Mouse (Mus musculus) heart, adult 2 months (tissue): Measurements from ENCODE around the gene Eva1a. TPM values are rescaled to one million over a fixed set of nuclear protein-coding genes. Genes with fewer than 3 reads are reported as not detected.

Experiments
- DNase-seq, 2 experiments: peaks; one replicate each; pipeline ENCODE4 v3.0.0; 2021
- H3K27ac ChIP-seq: fragments of 200-600 bp; 2 replicates; pipeline ENCODE4 v1.8.1; 2022
- H3K27me3 ChIP-seq: fragments of 200-500 bp; 2 replicates; pipeline ENCODE4 v1.6.1; 2012; ENCODE audit warnings: mild to moderate bottlenecking, low read length, inconsistent platforms, mixed read lengths; ENCODE audit not compliant: control insufficient read depth, insufficient read depth
- H3K36me3 ChIP-seq: fragments of 200-500 bp; 2 replicates; pipeline ENCODE4 v1.6.1; 2012; ENCODE audit warnings: low read length, inconsistent platforms; ENCODE audit not compliant: control insufficient read depth, insufficient read depth
- H3K4me1 ChIP-seq: fragments of 200-500 bp; 2 replicates; pipeline ENCODE4 v1.6.1; 2011; ENCODE audit warnings: low read length; ENCODE audit not compliant: control insufficient read depth, insufficient read depth
- H3K4me3 ChIP-seq: fragments of 200-600 bp; 2 replicates; pipeline ENCODE4 v1.8.1; 2022
- H3K79me2 ChIP-seq: fragments of 200-500 bp; replicated peaks from 2 replicates; pipeline ENCODE4 v1.6.1; 2012; ENCODE audit warnings: mild to moderate bottlenecking, inconsistent platforms, low read length, moderate library complexity, mixed read lengths; ENCODE audit not compliant: control insufficient read depth, insufficient read depth
- H3K9ac ChIP-seq: fragments of 200-500 bp; 2 replicates; pipeline ENCODE4 v1.6.1; 2012; ENCODE audit warnings: low read depth, mild to moderate bottlenecking, control low read depth, inconsistent platforms, low read length, mixed read lengths
- CTCF ChIP-seq: fragments of 200-600 bp; IDR thresholded peaks from 2 replicates; pipeline ENCODE4 v1.8.1; 2022; ENCODE audit warnings: antibody characterized with exemption, mild to moderate bottlenecking, moderate library complexity
- EP300 ChIP-seq: fragments of 200-500 bp; IDR thresholded peaks from 2 replicates; pipeline ENCODE4 v1.6.1; 2011; ENCODE audit warnings: low read depth, low read length, control low read depth; ENCODE audit not compliant: insufficient read depth
- POLR2A ChIP-seq: fragments of 200-500 bp; IDR thresholded peaks from 2 replicates; pipeline ENCODE4 v1.6.1; 2011; ENCODE audit warnings: mild to moderate bottlenecking, low read depth, low read length, control low read depth; ENCODE audit not compliant: insufficient read depth
- WGBS: fragments of 180-500 bp; shearing (Covaris S2); methylation state at CpG from one replicate; pipeline ENCODE4 v1.1.7; 2018; 5-methylcytosine and 5-hydroxymethylcytosine counted together
- intact Hi-C: fragments of 180-260 bp; cut with DNase I; formaldehyde crosslinking; loops from one replicate; pipeline ENCODE4 v1.15.1; 2025
- polyA plus RNA-seq: library from polyadenylated mRNA; depleted of rRNA; stranded (reverse); fragments of >200 nt; gene quantifications from 2 replicates; pipeline ENCODE4 v1.2.3, GENCODE M21; 2012
- total RNA-seq, 2 experiments: library from RNA; stranded (reverse); gene quantifications; 2 replicates each; pipeline ENCODE4 v1.2.3; 2021

Eva1a gene
- total and polyA plus RNA-seq, 3 experiments, result 1.8 to 2.4 (median 2.0) TPM

- Histone ChIP-seq H3K27me3 (no peaks in the 10 kb centered on the region), H3K9ac (no peak overlapping the region), H3K36me3 (no peaks in the 10 kb centered on the region), H3K27ac (no peak overlapping the region), H3K79me2 (no peaks in the 10 kb centered on the region), H3K4me1 (peaks cover 1% of the 10 kb centered on the region; the same call in 1 of the 2 replicates), H3K4me3 (no peak overlapping the region)
- 97% methylated on average over 2 of the region's 2 CpGs for WGBS
- intact Hi-C loops, result no loop called here
- no peak for TF ChIP-seq POLR2A
- TF ChIP-seq EP300, result no peak
- TF ChIP-seq CTCF, result no peak
- no peak for DNase-seq
Measured at GRCm38 (mm10) chr6:82073011-82073410, 32.2 kb downstream of the Eva1a start.

- H3K27ac ChIP-seq, result no peak overlapping the region
- intact Hi-C loops, result no loop called here
- TF ChIP-seq CTCF (no peak), POLR2A (no peak), EP300 (no peak)
Measured at GRCm38 (mm10) chr6:82073567-82073966, 32.7 kb downstream of the Eva1a start.

GRCm38 (mm10) chr6:82076364-82076763 is 35.5 kb downstream of the Eva1a start:
- Histone ChIP-seq H3K4me3 (no peak overlapping the region), H3K27ac (no peak overlapping the region), H3K79me2 (no peaks in the 10 kb centered on the region), H3K9ac (no peak overlapping the region), H3K4me1 (no peaks in the 10 kb centered on the region; the same call in none of the 2 replicates), H3K27me3 (no peaks in the 10 kb centered on the region), H3K36me3 (peaks cover 2% of the 10 kb centered on the region)
- WGBS, result 76% methylated on average over 4 of the region's 4 CpGs
- TF ChIP-seq EP300 (no peak), CTCF (no peak), POLR2A (no peak)
- DNase-seq, result no peak
- intact Hi-C loops, result no loop called here

More at GRCm38 (mm10) chr6:82073567-82073966, 32.7 kb downstream of the Eva1a start:
- no peak for DNase-seq
- no peak overlapping the region for H3K9ac ChIP-seq
- no peaks in the 10 kb centered on the region for H3K27me3 ChIP-seq
- H3K4me1 ChIP-seq, result no peaks in the 10 kb centered on the region; the same call in 1 of the 2 replicates
- 92% methylated on average over 3 of the region's 3 CpGs for WGBS
- no peaks in the 10 kb centered on the region for H3K36me3 ChIP-seq
- H3K79me2 ChIP-seq, result no peaks in the 10 kb centered on the region
- H3K4me3 ChIP-seq, result no peak overlapping the region

- H3K4me3 ChIP-seq, result no peak overlapping the region
- H3K4me1 ChIP-seq, result peaks cover 2% of the 10 kb centered on the region
- peaks cover 6% of the 10 kb centered on the region for H3K36me3 ChIP-seq
- intact Hi-C loops, result no loop called here
- no peak for TF ChIP-seq POLR2A
- TF ChIP-seq EP300, result no peak
- TF ChIP-seq CTCF, result peak; percentile 33
- no peaks in the 10 kb centered on the region for H3K27me3 ChIP-seq
- no peak overlapping the region for H3K9ac ChIP-seq
- H3K79me2 ChIP-seq, result no peaks in the 10 kb centered on the region
- peak overlapping the region; percentile 2; the same call in 1 of the 2 replicates for H3K27ac ChIP-seq
- 65% methylated on average over 4 of the region's 4 CpGs for WGBS
- no peak for DNase-seq
Measured at GRCm38 (mm10) chr6:82078875-82079274, 38.0 kb downstream of the Eva1a start.

DNA sequence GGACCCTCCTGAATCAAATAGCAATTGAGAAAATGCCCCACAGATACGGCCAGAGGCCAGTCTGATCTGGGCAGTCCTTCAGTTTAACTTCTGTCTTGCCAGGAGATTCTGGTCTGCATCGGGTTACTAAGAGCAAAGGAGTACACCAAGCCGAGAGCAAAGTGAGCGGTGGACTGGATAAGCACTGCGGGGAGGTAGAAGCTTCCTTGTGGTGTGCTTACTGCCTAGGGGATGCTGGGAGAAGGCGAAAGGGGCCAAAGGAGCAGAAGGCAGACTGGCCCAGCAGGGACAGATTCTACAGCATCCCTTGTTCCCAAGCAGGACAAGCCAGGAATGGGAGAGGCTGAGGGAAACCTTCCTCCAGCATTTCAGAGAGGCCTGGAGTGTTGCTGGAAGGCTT is 42.8 kb downstream of the Eva1a start:
- intact Hi-C loops, result loop anchor here (2.0 kb wide), 1 partner anchor 43 kb away; the partner anchor contains the start of gene Eva1a
- no peak for TF ChIP-seq CTCF
- TF ChIP-seq POLR2A, result no peak
- no peak for TF ChIP-seq EP300
- Histone ChIP-seq H3K4me3 (no peak overlapping the region), H3K9ac (no peak overlapping the region), H3K36me3 (peaks cover 11% of the 10 kb centered on the region), H3K4me1 (peaks cover 10% of the 10 kb centered on the region), H3K27me3 (no peaks in the 10 kb centered on the region), H3K79me2 (no peaks in the 10 kb centered on the region), H3K27ac (peak overlapping the region; percentile 76)
- WGBS, result 58% methylated on average over 6 of the region's 6 CpGs
- DNase-seq, result no peak

DNA sequence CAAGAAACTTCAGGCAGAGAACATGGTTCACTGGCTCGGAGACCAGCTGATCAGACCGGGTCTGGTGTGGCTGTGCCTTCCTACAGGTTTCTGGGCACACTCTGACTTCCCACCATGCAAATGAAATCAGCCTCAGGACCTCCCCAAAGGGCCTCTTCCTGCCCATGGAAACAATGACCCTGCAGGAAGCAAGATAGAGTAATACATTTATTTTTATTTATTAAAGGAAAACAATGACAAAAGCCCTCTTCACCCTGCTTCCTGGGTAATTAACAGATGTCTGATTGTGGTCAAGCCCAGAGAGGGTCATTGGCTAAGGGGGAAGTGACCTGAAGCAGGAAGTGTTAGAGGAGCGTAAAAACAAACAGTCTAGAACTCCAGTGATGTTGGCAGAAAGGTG is 43.4 kb downstream of the Eva1a start:
- H3K79me2 ChIP-seq, result no peaks in the 10 kb centered on the region
- no peak overlapping the region for H3K4me3 ChIP-seq
- H3K27ac ChIP-seq, result peak overlapping the region; percentile 76
- TF ChIP-seq CTCF (no peak), EP300 (peak; percentile 71; the same call in 1 of the 2 replicates), POLR2A (no peak; the same call in 1 of the 2 replicates)
- DNase-seq, result peak in 1 of 2 experiments; percentile 57
- H3K36me3 ChIP-seq, result peaks cover 10% of the 10 kb centered on the region
- H3K27me3 ChIP-seq, result no peaks in the 10 kb centered on the region
- WGBS, result 41% methylated on average over 3 of the region's 3 CpGs
- H3K9ac ChIP-seq, result no peak overlapping the region
- peaks cover 10% of the 10 kb centered on the region for H3K4me1 ChIP-seq
- intact Hi-C loops, result loop anchor here (2.0 kb wide), 1 partner anchor 43 kb away; the partner anchor contains the start of gene Eva1a
